Mouse (Mus musculus): ENCODE measurements around the gene Tnp1. TPM values are rescaled to one million over a fixed set of nuclear protein-coding genes. Genes with fewer than 3 reads are reported as not detected.

Gene Tnp1
- not detected in 2 replicates for polyA plus RNA-seq (2012; ENCODE audit: insufficient read depth, insufficient read length, low replicate concordance, missing spikeins)

DNA sequence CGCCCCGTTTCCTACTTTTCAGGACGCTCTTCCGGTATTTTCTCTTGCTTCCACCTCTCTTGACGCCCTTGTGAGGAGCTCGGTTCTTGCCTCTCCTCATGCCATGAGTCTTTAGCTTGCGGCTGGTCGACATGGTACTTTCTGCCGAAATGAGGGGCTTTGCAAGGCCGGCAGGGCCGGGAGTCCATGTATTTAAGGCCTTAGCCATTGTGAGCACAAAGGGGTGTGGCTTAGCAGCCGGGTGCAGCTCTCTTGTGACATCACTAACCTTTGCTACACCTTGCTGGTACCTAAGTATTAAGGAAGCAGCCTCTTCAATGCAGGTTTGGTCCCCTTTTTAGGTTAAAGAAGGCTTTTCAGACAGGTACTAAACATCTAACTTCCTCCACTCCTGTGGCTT lies at the start of gene Tnp1:
TSS of gene Tnp1 (minus strand) at position 179 of the 400 bp plus-strand sequence.
- TF ChIP-seq POLR2A (IDR thresholded peaks at IDR 0.05; ENCODE audit: insufficient read depth, low read depth, low read length) (no peak), CTCF (IDR thresholded peaks at IDR 0.05; ENCODE audit: insufficient read depth, low read depth, low read length) (no peak)
- no peak within 1 kb of the TSS for H3K27ac ChIP-seq (ENCODE audit: insufficient read depth, low read depth, low read length)
- 95% methylated on average over 12 of the region's 12 CpGs for WGBS
- H3K4me3 ChIP-seq (ENCODE audit: insufficient read depth, low read depth, low read length) = no peak within 1 kb of the TSS
- no peaks in the 10 kb centered on the region for H3K4me1 ChIP-seq (ENCODE audit: control insufficient read depth, insufficient read depth, low read length)

DNA sequence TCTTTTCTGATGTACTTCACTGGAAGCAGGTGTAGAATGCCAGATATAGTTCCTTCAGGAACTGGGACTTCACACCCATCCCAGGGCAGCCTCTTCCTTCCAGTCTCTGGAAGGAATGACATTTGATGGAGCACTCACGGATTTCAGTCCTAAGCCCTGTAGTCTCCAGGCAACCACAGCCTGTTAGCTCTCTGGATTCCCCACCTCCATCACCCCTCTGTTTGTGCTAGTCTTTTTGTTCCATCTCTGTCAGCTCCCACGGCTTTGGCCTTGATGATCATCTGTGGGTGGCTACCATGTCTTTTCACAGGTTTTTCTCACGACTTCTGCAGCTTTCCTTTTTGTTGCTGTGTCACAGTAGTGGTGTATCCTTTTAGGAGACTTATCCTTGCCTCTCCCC lies 48.6 kb upstream of the Tnp1 start:
- Histone ChIP-seq H3K27ac (ENCODE audit: insufficient read depth, low read depth, low read length) (no peak overlapping the region), H3K4me3 (ENCODE audit: insufficient read depth, low read depth, low read length) (no peak overlapping the region), H3K4me1 (ENCODE audit: control insufficient read depth, insufficient read depth, low read length) (no peaks in the 10 kb centered on the region)
- 54% methylated on average over 3 of the region's 3 CpGs for WGBS
- TF ChIP-seq CTCF (IDR thresholded peaks at IDR 0.05; ENCODE audit: insufficient read depth, low read depth, low read length) (no peak), POLR2A (IDR thresholded peaks at IDR 0.05; ENCODE audit: insufficient read depth, low read depth, low read length) (no peak)

DNA sequence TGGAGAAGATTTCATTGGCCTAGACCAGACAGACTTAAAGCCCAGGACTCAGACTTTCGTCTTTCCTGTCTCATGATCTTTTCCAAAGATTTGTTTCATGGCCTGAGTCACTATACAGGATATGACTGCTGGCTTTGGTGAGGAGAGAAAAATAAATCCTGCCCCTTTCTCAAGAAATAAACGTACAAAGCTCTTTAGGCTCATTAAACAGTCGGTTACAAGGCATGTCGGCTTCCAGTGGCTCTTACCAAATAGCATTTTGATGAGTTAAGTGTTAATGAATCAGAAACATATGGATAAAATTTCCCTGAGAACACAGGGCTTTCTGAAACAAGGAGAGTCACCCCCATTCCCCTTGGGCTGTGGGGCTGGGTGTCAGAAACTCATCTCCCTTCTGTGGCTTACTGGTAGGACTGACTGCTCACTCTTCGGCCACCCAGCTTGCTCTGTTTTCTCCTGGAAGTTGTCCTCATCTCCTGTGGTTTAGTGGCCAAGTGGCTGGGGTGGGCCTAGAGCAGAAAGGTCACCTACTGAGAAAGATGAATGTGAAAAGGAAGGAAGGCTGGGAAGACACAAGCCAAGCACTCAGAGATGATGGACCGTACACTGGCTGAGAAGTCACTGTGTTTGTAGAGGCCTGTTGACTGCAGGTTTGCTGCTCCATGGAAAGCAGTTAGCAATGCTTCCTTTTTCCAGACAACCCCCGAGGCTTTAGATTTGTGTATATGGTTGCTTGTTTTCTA lies 46.0 kb upstream of the Tnp1 start:
- H3K4me3 ChIP-seq (ENCODE audit: insufficient read depth, low read depth, low read length) = no peak overlapping the region
- H3K4me1 ChIP-seq (ENCODE audit: control insufficient read depth, insufficient read depth, low read length) = no peaks in the 10 kb centered on the region
- no peak overlapping the region for H3K27ac ChIP-seq (ENCODE audit: insufficient read depth, low read depth, low read length)
- WGBS = 87% methylated on average over 7 of the region's 7 CpGs
- no peak for TF ChIP-seq POLR2A (IDR thresholded peaks at IDR 0.05; ENCODE audit: insufficient read depth, low read depth, low read length)
- no peak for TF ChIP-seq CTCF (IDR thresholded peaks at IDR 0.05; ENCODE audit: insufficient read depth, low read depth, low read length)

DNA sequence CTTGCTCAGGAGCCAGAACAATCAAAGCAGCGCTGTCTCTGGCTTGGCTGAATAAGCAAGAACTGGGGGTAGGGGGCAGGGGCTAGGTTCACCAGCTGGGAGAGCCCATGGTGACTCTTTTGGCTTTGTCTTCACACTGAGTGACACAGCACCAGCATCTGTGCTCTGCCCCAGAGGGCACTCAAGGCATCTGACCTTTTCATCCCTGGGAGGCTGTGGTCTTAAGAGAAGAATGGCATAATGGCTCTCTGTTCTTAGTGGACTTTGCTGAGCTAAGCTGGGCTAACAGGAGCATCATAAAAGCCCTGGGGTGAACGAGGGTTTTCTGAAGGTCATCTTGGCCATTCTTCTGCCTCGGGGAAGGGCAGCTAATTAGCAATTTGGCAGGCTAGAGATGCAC lies 44.6 kb upstream of the Tnp1 start:
- H3K4me3 ChIP-seq (ENCODE audit: insufficient read depth, low read depth, low read length) = no peak overlapping the region
- 55% methylated on average over 3 of the region's 3 CpGs for WGBS
- H3K27ac ChIP-seq (ENCODE audit: insufficient read depth, low read depth, low read length) = no peak overlapping the region
- no peak for TF ChIP-seq POLR2A (IDR thresholded peaks at IDR 0.05; ENCODE audit: insufficient read depth, low read depth, low read length)
- no peak for TF ChIP-seq CTCF (IDR thresholded peaks at IDR 0.05; ENCODE audit: insufficient read depth, low read depth, low read length)
- H3K4me1 ChIP-seq (ENCODE audit: control insufficient read depth, insufficient read depth, low read length) = no peaks in the 10 kb centered on the region

DNA sequence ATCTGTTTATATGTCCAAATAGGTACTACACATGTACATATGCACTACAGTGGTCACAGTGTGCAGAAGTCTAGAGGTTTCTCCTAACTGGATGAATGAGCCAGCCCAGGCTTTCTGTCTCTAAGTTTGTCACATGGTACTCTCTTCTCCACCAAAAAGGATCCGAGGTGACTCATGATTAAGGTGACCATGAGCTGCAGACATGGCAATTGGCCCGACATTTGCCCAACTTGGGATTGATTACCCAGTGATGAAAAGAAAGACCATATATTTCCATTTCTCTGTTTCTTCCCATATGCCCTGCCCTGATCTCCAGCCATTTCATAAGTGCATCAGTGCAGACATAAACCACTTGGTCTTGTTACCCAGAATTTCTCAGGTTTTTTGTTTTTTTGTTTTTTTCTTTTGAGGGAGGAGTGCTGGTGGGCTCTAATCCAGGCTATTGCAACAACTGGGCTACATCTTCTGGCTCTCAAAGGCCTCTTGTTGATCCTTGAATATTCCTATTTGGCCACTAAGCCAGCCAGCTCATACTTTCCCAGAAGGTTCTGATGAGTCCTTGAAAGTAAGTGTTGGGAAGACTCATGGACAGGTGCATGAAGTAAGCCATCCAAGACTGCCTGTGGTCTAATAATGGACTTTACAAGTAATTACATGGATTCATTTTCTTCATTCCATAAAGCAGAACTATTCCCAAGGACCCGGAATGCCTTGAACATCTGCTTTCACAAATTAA lies 40.7 kb upstream of the Tnp1 start:
- 93% methylated on average over 3 of the region's 3 CpGs for WGBS
- Histone ChIP-seq H3K4me3 (ENCODE audit: insufficient read depth, low read depth, low read length) (no peak overlapping the region), H3K4me1 (ENCODE audit: control insufficient read depth, insufficient read depth, low read length) (no peaks in the 10 kb centered on the region), H3K27ac (ENCODE audit: insufficient read depth, low read depth, low read length) (no peak overlapping the region)
- no peak for TF ChIP-seq POLR2A (IDR thresholded peaks at IDR 0.05; ENCODE audit: insufficient read depth, low read depth, low read length)

DNA sequence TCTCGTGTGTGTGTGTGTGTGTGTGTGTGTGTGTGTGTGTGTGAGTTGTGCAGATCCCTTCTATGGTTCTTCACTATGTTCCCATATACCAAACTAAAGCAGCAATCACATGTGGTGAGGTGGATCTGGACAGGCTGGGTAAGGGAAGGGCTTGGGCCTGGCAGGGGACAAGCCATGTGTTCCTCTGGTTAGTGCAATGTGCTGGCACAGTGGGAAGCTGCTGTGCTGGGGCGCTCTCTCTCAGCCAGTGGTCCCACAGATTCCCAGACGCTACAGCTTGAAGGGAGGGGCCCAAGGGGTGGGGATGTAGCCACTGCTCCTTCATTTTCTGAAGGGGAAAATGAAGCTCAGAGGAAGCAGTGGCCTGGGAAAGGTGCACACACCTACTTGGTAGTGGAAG lies 40.1 kb upstream of the Tnp1 start:
- H3K27ac ChIP-seq (ENCODE audit: insufficient read depth, low read depth, low read length) = no peak overlapping the region
- H3K4me3 ChIP-seq (ENCODE audit: insufficient read depth, low read depth, low read length) = no peak overlapping the region
- TF ChIP-seq POLR2A (IDR thresholded peaks at IDR 0.05; ENCODE audit: insufficient read depth, low read depth, low read length) = no peak
- TF ChIP-seq CTCF (IDR thresholded peaks at IDR 0.05; ENCODE audit: insufficient read depth, low read depth, low read length) = no peak
- 58% methylated on average over 3 of the region's 3 CpGs for WGBS
- no peaks in the 10 kb centered on the region for H3K4me1 ChIP-seq (ENCODE audit: control insufficient read depth, insufficient read depth, low read length)

DNA sequence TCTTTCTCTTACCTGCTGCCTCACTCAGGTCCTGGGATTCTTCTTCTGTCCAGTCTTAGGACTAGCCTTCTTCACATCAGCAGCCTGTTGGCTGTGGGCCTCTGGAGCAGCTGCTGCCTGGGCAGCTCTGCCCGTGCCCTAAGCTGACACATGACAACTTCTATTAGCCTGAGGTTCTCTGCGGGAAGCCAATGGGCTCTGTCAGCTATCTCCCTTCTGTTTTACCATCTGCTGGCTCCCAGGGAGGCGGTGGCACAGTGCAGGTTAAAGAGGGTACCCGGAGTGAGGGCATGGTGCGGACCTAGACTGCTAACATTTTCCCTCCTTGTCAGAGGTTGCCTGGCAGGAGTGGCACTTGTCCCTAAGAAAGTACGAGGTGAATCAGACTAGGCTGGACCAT lies 39.5 kb upstream of the Tnp1 start:
- Histone ChIP-seq H3K4me1 (ENCODE audit: control insufficient read depth, insufficient read depth, low read length) (no peaks in the 10 kb centered on the region), H3K27ac (ENCODE audit: insufficient read depth, low read depth, low read length) (no peak overlapping the region), H3K4me3 (ENCODE audit: insufficient read depth, low read depth, low read length) (no peak overlapping the region)
- no peak for TF ChIP-seq CTCF (IDR thresholded peaks at IDR 0.05; ENCODE audit: insufficient read depth, low read depth, low read length)
- TF ChIP-seq POLR2A (IDR thresholded peaks at IDR 0.05; ENCODE audit: insufficient read depth, low read depth, low read length) = no peak
- WGBS = 69% methylated on average over 6 of the region's 6 CpGs

DNA sequence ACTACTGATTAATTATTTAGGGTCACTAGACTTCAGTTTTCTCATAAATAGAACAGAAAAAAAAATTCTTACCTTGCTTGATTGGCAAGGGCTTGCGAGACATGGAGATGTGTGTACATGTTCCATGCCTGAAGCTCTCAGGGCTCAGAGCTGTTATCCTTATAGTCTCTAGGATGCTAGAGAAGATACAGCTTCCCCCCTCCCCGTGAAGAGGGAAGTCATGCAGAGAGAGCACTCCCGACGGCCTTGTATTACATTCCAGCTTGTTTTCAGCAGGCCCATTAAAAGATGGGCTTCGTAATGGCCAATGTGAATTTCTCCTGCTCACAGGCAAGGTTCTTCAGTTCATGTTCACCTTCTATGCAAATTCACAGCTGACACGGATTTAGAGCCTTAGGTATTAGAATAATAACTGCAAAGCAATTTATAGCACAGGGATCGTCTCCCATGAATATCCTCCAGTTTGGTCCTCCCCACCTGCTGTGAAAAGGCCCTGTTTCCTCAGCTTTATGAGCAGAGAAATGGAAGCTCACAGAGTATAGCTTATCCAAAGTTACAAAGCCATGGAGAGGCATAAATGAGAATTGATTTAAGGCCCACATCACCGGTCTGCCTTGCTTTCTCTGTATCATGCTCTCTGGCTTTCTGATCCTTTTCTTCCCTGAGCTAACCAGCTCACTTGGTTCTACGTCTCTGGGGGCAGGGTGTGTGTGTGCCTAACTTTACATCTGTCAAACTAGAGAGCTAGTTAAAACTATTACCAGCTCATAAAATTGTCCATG lies 38.0 kb upstream of the Tnp1 start:
- WGBS = 65% methylated on average over 9 of the region's 9 CpGs
- no peaks in the 10 kb centered on the region for H3K4me1 ChIP-seq (ENCODE audit: control insufficient read depth, insufficient read depth, low read length)
- no peak overlapping the region for H3K4me3 ChIP-seq (ENCODE audit: insufficient read depth, low read depth, low read length)
- no peak overlapping the region for H3K27ac ChIP-seq (ENCODE audit: insufficient read depth, low read depth, low read length)
- TF ChIP-seq POLR2A (IDR thresholded peaks at IDR 0.05; ENCODE audit: insufficient read depth, low read depth, low read length) = no peak
- no peak for TF ChIP-seq CTCF (IDR thresholded peaks at IDR 0.05; ENCODE audit: insufficient read depth, low read depth, low read length)
